Mouse (Mus musculus) heart, embryonic 13.5 days (tissue): Measurements from ENCODE around the gene Gpr132. TPM values are rescaled to one million over a fixed set of nuclear protein-coding genes. Genes with fewer than 3 reads are reported as not detected.
A peak's percentile ranks its signal among the peaks of the same experiment; 100 is the strongest.
"Not testable (repeated sequence)": the region's sequence is repeated elsewhere in the genome, so short reads cannot be mapped to it uniquely, and the experiment has no call there.

Source experiments
- ATAC-seq: fragments of 200-750 bp; cut with Nextera tagmentation; 2 replicates; pipeline ENCODE4 v1.8.0; 2017; ENCODE audit warnings: moderate TSS enrichment; ENCODE audit not compliant: insufficient number of reproducible peaks, low FRiP score, low TSS enrichment; ENCODE audit errors: extremely low read depth
- H3K27ac ChIP-seq: fragments of 300-500 bp; sonication (generic); replicated peaks from 2 replicates; pipeline ENCODE4 v1.5.1; 2015; ENCODE audit warnings: moderate library complexity, mild to moderate bottlenecking, inconsistent platforms
- H3K27me3 ChIP-seq: fragments of 300-500 bp; sonication (generic); replicated peaks from 2 replicates; pipeline ENCODE4 v1.6.1; 2015; ENCODE audit warnings: mild to moderate bottlenecking, inconsistent platforms
- H3K36me3 ChIP-seq: fragments of 300-500 bp; sonication (generic); 2 replicates; pipeline ENCODE4 v1.6.1; 2015; ENCODE audit warnings: mild to moderate bottlenecking, inconsistent platforms
- H3K4me1 ChIP-seq: fragments of 300-500 bp; sonication (generic); 2 replicates; pipeline ENCODE4 v1.6.1; 2015; ENCODE audit warnings: inconsistent platforms
- H3K4me2 ChIP-seq: fragments of 300-500 bp; sonication (generic); 2 replicates; pipeline ENCODE4 v1.6.1; 2015; ENCODE audit warnings: inconsistent platforms, mild to moderate bottlenecking, moderate library complexity
- H3K4me3 ChIP-seq: fragments of 300-500 bp; sonication (generic); 2 replicates; pipeline ENCODE4 v1.5.1; 2015; ENCODE audit warnings: moderate library complexity, mild to moderate bottlenecking, inconsistent platforms
- H3K9ac ChIP-seq: fragments of 300-500 bp; sonication (generic); 2 replicates; pipeline ENCODE4 v1.6.1; 2015; ENCODE audit warnings: inconsistent platforms, mild to moderate bottlenecking, moderate library complexity
- H3K9me3 ChIP-seq: fragments of 300-500 bp; sonication (generic); 2 replicates; pipeline ENCODE4 v1.6.1; 2016; ENCODE audit warnings: inconsistent platforms
- WGBS: fragments of 180-500 bp; shearing (Covaris S2); methylation state at CpG from one replicate; pipeline ENCODE4 v1.1.7; 2015; ENCODE audit warnings: mixed read lengths; 5-methylcytosine and 5-hydroxymethylcytosine counted together
- polyA plus RNA-seq: library from polyadenylated mRNA; unstranded; fragments of >200 nt; fragmentation: Nextera tagmentation; extraction: Ambion mirVana; gene quantifications from 2 replicates; pipeline ENCODE4 v1.2.1, GENCODE M21; 2015

Gene Gpr132
- polyA plus RNA-seq, 1 experiment from 2014 or later: 0.16 TPM

GRCm38 (mm10) chr12:112816866-112817265, 51.2 kb downstream of the Gpr132 start:
- WGBS: 80% methylated on average over 7 of the region's 7 CpGs
- ATAC-seq, H3K9me3 ChIP-seq, H3K27me3 ChIP-seq, H3K9ac ChIP-seq, H3K4me3 ChIP-seq, H3K27ac ChIP-seq, H3K4me2 ChIP-seq: not testable (repeated sequence)
- Histone ChIP-seq H3K36me3 (peaks cover 86% of the 10 kb centered on the region), H3K4me1 (peaks cover 29% of the 10 kb centered on the region)

GRCm38 (mm10) chr12:112816294-112816693, 51.7 kb downstream of the Gpr132 start:
- Histone ChIP-seq H3K36me3 (peaks cover 80% of the 10 kb centered on the region), H3K4me3 (no peak overlapping the region), H3K4me2 (no peak overlapping the region), H3K4me1 (peaks cover 29% of the 10 kb centered on the region), H3K9ac (no peak overlapping the region), H3K27me3 (no peaks in the 10 kb centered on the region), H3K27ac (no peak overlapping the region), H3K9me3 (no peaks in the 10 kb centered on the region)
- 58% methylated on average over 4 of the region's 4 CpGs for WGBS
- ATAC-seq: no peak

GRCm38 (mm10) chr12:112814682-112815470, 53.2 kb downstream of the Gpr132 start:
- Histone ChIP-seq H3K27ac (no peak overlapping the region), H3K4me1 (peaks cover 33% of the 10 kb centered on the region), H3K36me3 (peaks cover 67% of the 10 kb centered on the region), H3K9me3 (no peaks in the 10 kb centered on the region), H3K27me3 (0 out of 2 replicates have a peak, but pooled peaks cover 10% of the 10 kb centered on the region), H3K9ac (peak overlapping the region; percentile 28; the same call in 1 of the 2 replicates), H3K4me3 (no peak overlapping the region), H3K4me2 (no peak overlapping the region)
- ATAC-seq: no peak
- 76% methylated on average over 14 of the region's 14 CpGs for WGBS

- Histone ChIP-seq H3K4me3 (no peak overlapping the region), H3K27ac (no peak overlapping the region), H3K27me3 (0 out of 2 replicates have a peak, but pooled peaks cover 10% of the 10 kb centered on the region), H3K4me2 (no peak overlapping the region), H3K9me3 (no peaks in the 10 kb centered on the region), H3K4me1 (peaks cover 43% of the 10 kb centered on the region), H3K36me3 (peaks cover 52% of the 10 kb centered on the region), H3K9ac (no peak overlapping the region)
- ATAC-seq: no peak
- WGBS: 90% methylated on average over 7 of the region's 7 CpGs
Measured at GRCm38 (mm10) chr12:112813370-112813769, 54.7 kb downstream of the Gpr132 start.

GRCm38 (mm10) chr12:112810092-112810885, 57.7 kb downstream of the Gpr132 start:
- ATAC-seq: no peak
- peaks cover 24% of the 10 kb centered on the region for H3K36me3 ChIP-seq
- peak overlapping the region; percentile 65; the same call in 1 of the 2 replicates for H3K27ac ChIP-seq
- peak overlapping the region; percentile 65 for H3K4me3 ChIP-seq
- peak overlapping the region; percentile 86 for H3K4me2 ChIP-seq
- H3K27me3 ChIP-seq: peaks cover 27% of the 10 kb centered on the region
- no peaks in the 10 kb centered on the region for H3K9me3 ChIP-seq
- peak overlapping the region; percentile 80 for H3K9ac ChIP-seq
- H3K4me1 ChIP-seq: peaks cover 43% of the 10 kb centered on the region
- 48% methylated on average over 19 of the region's 19 CpGs for WGBS

GRCm38 (mm10) chr12:112809641-112810040, 58.4 kb downstream of the Gpr132 start:
- Histone ChIP-seq H3K4me3 (peak overlapping the region; percentile 65), H3K36me3 (peaks cover 18% of the 10 kb centered on the region), H3K27me3 (peaks cover 34% of the 10 kb centered on the region), H3K27ac (peak overlapping the region; percentile 40), H3K9me3 (no peaks in the 10 kb centered on the region), H3K4me1 (peaks cover 43% of the 10 kb centered on the region), H3K9ac (peak overlapping the region; percentile 80), H3K4me2 (peak overlapping the region; percentile 86)
- WGBS: 18% methylated on average over 8 of the region's 8 CpGs
- no peak for ATAC-seq

- H3K9ac ChIP-seq: peak within 1 kb of the TSS; percentile 80
- H3K4me3 ChIP-seq: peak within 1 kb of the TSS; percentile 65
- H3K4me2 ChIP-seq: peak within 1 kb of the TSS; percentile 86
- H3K27ac ChIP-seq: peak within 1 kb of the TSS; percentile 40
- H3K36me3 ChIP-seq: peaks cover 9% of the 10 kb centered on the region
- H3K4me1 ChIP-seq: peaks cover 50% of the 10 kb centered on the region
- no peaks in the 10 kb centered on the region for H3K9me3 ChIP-seq
- peaks cover 42% of the 10 kb centered on the region for H3K27me3 ChIP-seq
- 2% methylated on average over 55 of the region's 64 CpGs for WGBS
- peak; percentile 79; the same call in 1 of the 2 replicates for ATAC-seq
Measured at GRCm38 (mm10) chr12:112808587-112809364, 59.3 kb downstream of the Gpr132 start, which contains the start of gene Clba1. TSS of gene Clba1 (plus strand) at chr12:112808937.

GRCm38 (mm10) chr12:112808212-112808586, 59.8 kb downstream of the Gpr132 start:
- no peak for ATAC-seq
- Histone ChIP-seq H3K4me2 (peak overlapping the region; percentile 86), H3K9me3 (no peaks in the 10 kb centered on the region), H3K9ac (peak overlapping the region; percentile 69), H3K36me3 (peaks cover 3% of the 10 kb centered on the region; the same call in 1 of the 2 replicates), H3K4me3 (peak overlapping the region; percentile 65), H3K27ac (0 out of 2 replicates have a peak overlapping the region, but pooled peaks have one; percentile 32), H3K4me1 (peaks cover 54% of the 10 kb centered on the region), H3K27me3 (peaks cover 47% of the 10 kb centered on the region)
- WGBS: 72% methylated on average over 5 of the region's 5 CpGs

GRCm38 (mm10) chr12:112807796-112808195, 60.2 kb downstream of the Gpr132 start:
- no peaks in the 10 kb centered on the region for H3K9me3 ChIP-seq
- 79% methylated on average over 4 of the region's 4 CpGs for WGBS
- ATAC-seq: no peak
- H3K4me3 ChIP-seq: no peak overlapping the region
- H3K36me3 ChIP-seq: 0 out of 2 replicates have a peak, but pooled peaks cover 1% of the 10 kb centered on the region
- H3K4me2 ChIP-seq: no peak overlapping the region
- peaks cover 51% of the 10 kb centered on the region for H3K27me3 ChIP-seq
- H3K27ac ChIP-seq: no peak overlapping the region
- no peak overlapping the region for H3K9ac ChIP-seq
- H3K4me1 ChIP-seq: peaks cover 53% of the 10 kb centered on the region

- no peak overlapping the region for H3K9ac ChIP-seq
- H3K4me1 ChIP-seq: peaks cover 48% of the 10 kb centered on the region
- H3K27ac ChIP-seq: no peak overlapping the region
- no peaks in the 10 kb centered on the region for H3K9me3 ChIP-seq
- ATAC-seq: no peak
- H3K4me2 ChIP-seq: no peak overlapping the region
- H3K27me3 ChIP-seq: peaks cover 67% of the 10 kb centered on the region
- H3K4me3 ChIP-seq: no peak overlapping the region
- H3K36me3 ChIP-seq: no peaks in the 10 kb centered on the region
- WGBS: 48% methylated on average over 6 of the region's 6 CpGs
Measured at GRCm38 (mm10) chr12:112806044-112806443, 62.0 kb downstream of the Gpr132 start.
